Mouse (Mus musculus): ENCODE measurements around the gene Snrnp25.
"Not testable (repeated sequence)": the region's sequence is repeated elsewhere in the genome, so short reads cannot be mapped to it uniquely, and the experiment has no call there.

The Snrnp25 gene

GRCm38 (mm10) chr11:32194626-32195025 lies 10.6 kb upstream of the Snrnp25 start:
- no peak for DNase-seq (ENCODE audit: low spot score in 2 of 2)

- no peak for DNase-seq (ENCODE audit: low spot score in 2 of 2)
These were observed 9.2 kb upstream of the Snrnp25 start for GRCm38 (mm10) chr11:32195867-32196540.

GRCm38 (mm10) chr11:32196727-32197126 lies 8.5 kb upstream of the Snrnp25 start:
- no peak for DNase-seq (ENCODE audit: low spot score in 2 of 2)

GRCm38 (mm10) chr11:32197766-32198165 lies 7.4 kb upstream of the Snrnp25 start:
- DNase-seq (ENCODE audit: low spot score in 2 of 2) = no peak

GRCm38 (mm10) chr11:32198256-32198955 lies 6.8 kb upstream of the Snrnp25 start:
- no peak for DNase-seq (ENCODE audit: low spot score in 2 of 2)

GRCm38 (mm10) chr11:32199230-32199629 lies 6.0 kb upstream of the Snrnp25 start:
- DNase-seq (ENCODE audit: low spot score in 2 of 2) = no peak

- DNase-seq (ENCODE audit: low spot score in 2 of 2) = no peak
These were observed 5.1 kb upstream of the Snrnp25 start, which contains the start of gene Il9r for GRCm38 (mm10) chr11:32200075-32200601. TSS of gene Il9r (minus strand) at chr11:32200279.

GRCm38 (mm10) chr11:32200992-32201391 lies 4.2 kb upstream of the Snrnp25 start:
- not testable (repeated sequence) for DNase-seq (ENCODE audit: low spot score in 2 of 2)

GRCm38 (mm10) chr11:32201922-32202685 lies 3.1 kb upstream of the Snrnp25 start:
- no peak for DNase-seq (ENCODE audit: low spot score in 2 of 2)

- no peak for DNase-seq (ENCODE audit: low spot score in 2 of 2)
These were observed 5.4 kb downstream of the Snrnp25 start for GRCm38 (mm10) chr11:32210623-32211022.

- DNase-seq (ENCODE audit: low spot score in 2 of 2) = no peak
These were observed 10.4 kb downstream of the Snrnp25 start for GRCm38 (mm10) chr11:32215372-32216162.

- peak in 1 of 2 experiments; percentile 63 for DNase-seq (ENCODE audit: low spot score in 2 of 2)
These were observed 11.6 kb downstream of the Snrnp25 start for GRCm38 (mm10) chr11:32216851-32217250.

- DNase-seq (ENCODE audit: low spot score in 2 of 2) = no peak
These were observed 13.4 kb downstream of the Snrnp25 start for GRCm38 (mm10) chr11:32218501-32219050.

GRCm38 (mm10) chr11:32219287-32219686 lies 14.1 kb downstream of the Snrnp25 start:
- no peak for DNase-seq (ENCODE audit: low spot score in 2 of 2)

- no peak for DNase-seq (ENCODE audit: low spot score in 2 of 2)
These were observed 15.5 kb downstream of the Snrnp25 start for GRCm38 (mm10) chr11:32220607-32221224.

GRCm38 (mm10) chr11:32221225-32221950 lies 16.2 kb downstream of the Snrnp25 start:
- DNase-seq (ENCODE audit: low spot score in 2 of 2) = peak; percentile 64 to 69

- peak; percentile 60 to 64 for DNase-seq (ENCODE audit: low spot score in 2 of 2)
These were observed 16.8 kb downstream of the Snrnp25 start, which contains the start of gene Rhbdf1 for GRCm38 (mm10) chr11:32221951-32222409. TSS of gene Rhbdf1 (minus strand) at chr11:32222300.

GRCm38 (mm10) chr11:32222570-32223194 lies 17.5 kb downstream of the Snrnp25 start:
- DNase-seq (ENCODE audit: low spot score in 2 of 2) = no peak

GRCm38 (mm10) chr11:32223297-32223967 lies 18.2 kb downstream of the Snrnp25 start:
- no peak for DNase-seq (ENCODE audit: low spot score in 2 of 2)

Measured in urinary bladder, postnatal 36 days (tissue).